Mouse (Mus musculus): ENCODE data around the gene Nisch. TPM values are rescaled to one million over a fixed set of nuclear protein-coding genes. Genes with fewer than 3 reads are reported as not detected.

Gene Nisch
- polyA plus RNA-seq (2015; fragmentation: Nextera tagmentation; extraction: Ambion mirVana), result 204 and 249 TPM in 2 replicates

GRCm38 (mm10) chr14:31216846-31217245, at the start of gene Nisch:
TSS of gene Nisch (minus strand) at chr14:31216946.

GRCm38 (mm10) chr14:31251084-31251604, 34.4 kb upstream of the Nisch start, which contains the start of the genes Phf7 and Bap1:
TSS of gene Phf7 (minus strand) at chr14:31251317.
TSS of gene Bap1 (plus strand) at chr14:31251450.

GRCm38 (mm10) chr14:31217666-31218065, 920 bp upstream of the Nisch start, which contains the start of gene Sema3g:
TSS of gene Sema3g (plus strand) at chr14:31217860.

GRCm38 (mm10) chr14:31208084-31208483, 8.7 kb downstream of the Nisch start, which contains the start of gene Tnnc1:
TSS of gene Tnnc1 (plus strand) at chr14:31208312.

GRCm38 (mm10) chr14:31168425-31168824, 48.3 kb downstream of the Nisch start, which contains the start of gene Stab1:
TSS of gene Stab1 (minus strand) at chr14:31168641.

GRCm38 (mm10) chr14:31130236-31131220, 86.2 kb downstream of the Nisch start, which contains the start of gene Nt5dc2:
TSS of gene Nt5dc2 (plus strand) at chr14:31131053.

GRCm38 (mm10) chr14:31128826-31129219, 87.9 kb downstream of the Nisch start, which contains the start of gene Smim4:
TSS of gene Smim4 (minus strand) at chr14:31128956.

Other genes with a start within 250 kb of the Nisch start
- 46.2 and 49.6 TPM in 2 replicates for gene Glt8d1, start 215.5 kb downstream of the Nisch start, polyA plus RNA-seq (2015; fragmentation: Nextera tagmentation; extraction: Ambion mirVana)
- 435 and 488 TPM in 2 replicates for gene Spcs1, start 215.3 kb downstream of the Nisch start, polyA plus RNA-seq (2015; fragmentation: Nextera tagmentation; extraction: Ambion mirVana)
- gene Pbrm1, start 197.8 kb downstream of the Nisch start, polyA plus RNA-seq (2015; fragmentation: Nextera tagmentation; extraction: Ambion mirVana), result 72.5 and 77.0 TPM in 2 replicates
- 46.8 and 51.4 TPM in 2 replicates for gene Gnl3, start 197.8 kb downstream of the Nisch start, polyA plus RNA-seq (2015; fragmentation: Nextera tagmentation; extraction: Ambion mirVana)
- 63.0 and 75.6 TPM in 2 replicates for gene Smim4, start 88.0 kb downstream of the Nisch start, polyA plus RNA-seq (2015; fragmentation: Nextera tagmentation; extraction: Ambion mirVana)
- gene Nt5dc2, start 85.9 kb downstream of the Nisch start, polyA plus RNA-seq (2015; fragmentation: Nextera tagmentation; extraction: Ambion mirVana), result 128 and 139 TPM in 2 replicates
- 13.3 and 15.1 TPM in 2 replicates for gene Stab1, start 48.3 kb downstream of the Nisch start, polyA plus RNA-seq (2015; fragmentation: Nextera tagmentation; extraction: Ambion mirVana)
- 4.8 and 5.0 TPM in 2 replicates for gene Tnnc1, start 8.6 kb downstream of the Nisch start, polyA plus RNA-seq (2015; fragmentation: Nextera tagmentation; extraction: Ambion mirVana)
- 0.39 and 0.48 TPM in 2 replicates for gene Sema3g, start 914 bp upstream of the Nisch start, polyA plus RNA-seq (2015; fragmentation: Nextera tagmentation; extraction: Ambion mirVana)
- 8.2 and 10.3 TPM in 2 replicates for gene Phf7, start 34.4 kb upstream of the Nisch start, polyA plus RNA-seq (2015; fragmentation: Nextera tagmentation; extraction: Ambion mirVana)
- gene Bap1, start 34.5 kb upstream of the Nisch start, polyA plus RNA-seq (2015; fragmentation: Nextera tagmentation; extraction: Ambion mirVana), result 74.3 and 86.2 TPM in 2 replicates
- gene Dnah1, start 107.0 kb upstream of the Nisch start, polyA plus RNA-seq (2015; fragmentation: Nextera tagmentation; extraction: Ambion mirVana), result 1.4 and 1.8 TPM in 2 replicates
- gene Capn7, start 119.7 kb upstream of the Nisch start, polyA plus RNA-seq (2015; fragmentation: Nextera tagmentation; extraction: Ambion mirVana), result 46.2 and 48.0 TPM in 2 replicates
- 123 and 144 TPM in 2 replicates for gene Sh3bp5, start 219.1 kb upstream of the Nisch start, polyA plus RNA-seq (2015; fragmentation: Nextera tagmentation; extraction: Ambion mirVana)